Mouse (Mus musculus) 3T3-L1 (cell line): ENCODE measurements at regions not wholly inside any gene's neighbourhood (a gene's known extent, or its start where the extent isn't known, plus 50 kb on each side); places are given as distances from the start of the nearest gene placed in this dataset.
"Not testable (repeated sequence)": the region's sequence is repeated elsewhere in the genome, so short reads cannot be mapped to it uniquely, and the experiment has no call there.

Experiments used
- DNase-seq: peaks from one replicate; pipeline ENCODE4 v3.0.0-alpha.2; 2015; ENCODE audit warnings: low read depth, low spot score

GRCm38 (mm10) chr8:24386462-24386861 lies 339.2 kb downstream of the Adam3 start:
- DNase-seq = peak; percentile 81

- no peak for DNase-seq
These were observed 341.7 kb downstream of the Adam3 start for GRCm38 (mm10) chr8:24383963-24384435.

- no peak for DNase-seq
These were observed 342.3 kb downstream of the Adam3 start for GRCm38 (mm10) chr8:24383130-24383962.

GRCm38 (mm10) chr8:24381666-24382253 lies 343.9 kb downstream of the Adam3 start:
- DNase-seq = no peak

- DNase-seq = no peak
These were observed 347.6 kb downstream of the Adam3 start for GRCm38 (mm10) chr8:24378070-24378469.

- not testable (repeated sequence) for DNase-seq
These were observed 348.8 kb downstream of the Adam3 start for GRCm38 (mm10) chr8:24376846-24377245.

- DNase-seq = no peak
These were observed 351.1 kb downstream of the Adam3 start for GRCm38 (mm10) chr8:24374503-24374902.

- no peak for DNase-seq
These were observed 353.6 kb downstream of the Adam3 start for GRCm38 (mm10) chr8:24372068-24372467.

- DNase-seq = no peak
These were observed 359.7 kb downstream of the Adam3 start for GRCm38 (mm10) chr8:24366000-24366399.

- no peak for DNase-seq
These were observed 361.0 kb downstream of the Adam3 start for GRCm38 (mm10) chr8:24364685-24365084.

- DNase-seq = peak; percentile 6
These were observed 366.5 kb downstream of the Adam3 start for GRCm38 (mm10) chr8:24359022-24359600.

- DNase-seq = no peak
These were observed 370.5 kb downstream of the Adam3 start for GRCm38 (mm10) chr8:24355146-24355545.

- DNase-seq = no peak
These were observed 371.8 kb downstream of the Adam3 start for GRCm38 (mm10) chr8:24353842-24354241.

- DNase-seq = no peak
These were observed 373.3 kb downstream of the Adam3 start for GRCm38 (mm10) chr8:24352322-24352721.

- no peak for DNase-seq
These were observed 373.9 kb downstream of the Adam3 start for GRCm38 (mm10) chr8:24351760-24352159.

- peak; percentile 13 for DNase-seq
These were observed 379.1 kb downstream of the Adam3 start for GRCm38 (mm10) chr8:24346390-24347113.

GRCm38 (mm10) chr8:24338694-24339093 lies 387.0 kb downstream of the Adam3 start:
- no peak for DNase-seq

GRCm38 (mm10) chr8:24337635-24338034 lies 388.0 kb downstream of the Adam3 start:
- peak; percentile 4 for DNase-seq

GRCm38 (mm10) chr8:24335709-24336108 lies 389.9 kb downstream of the Adam3 start:
- no peak for DNase-seq

GRCm38 (mm10) chr8:24333705-24334104 lies 391.9 kb downstream of the Adam3 start:
- no peak for DNase-seq

GRCm38 (mm10) chr8:24310893-24311292 lies 414.8 kb downstream of the Adam3 start:
- no peak for DNase-seq

- DNase-seq = no peak
These were observed 431.1 kb downstream of the Adam3 start for GRCm38 (mm10) chr8:24294565-24294964.
